Mouse (Mus musculus) MEL (cell line): ENCODE measurements around the gene Odf4. TPM values are rescaled to one million over a fixed set of nuclear protein-coding genes. Genes with fewer than 3 reads are reported as not detected.
A peak's percentile ranks its signal among the peaks of the same experiment; 100 is the strongest.

Experiments used
- DNase-seq: peaks from one replicate; pipeline ENCODE4 v3.0.0; 2011; ENCODE audit warnings: low read depth, low spot score
- H3K27ac ChIP-seq: 2 replicates; pipeline ENCODE4 v1.5.1; 2012; ENCODE audit warnings: low read depth, mild to moderate bottlenecking, control low read depth, low read length, moderate library complexity; ENCODE audit not compliant: control insufficient read depth
- H3K27me3 ChIP-seq, 2 experiments: fragments of 150-350 bp in 1 of 2; sonication (generic) in 1 of 2; 2 replicates each; pipeline ENCODE4 v1.6.1; 2012; ENCODE audit warnings: low read length in 2 of 2, mild to moderate bottlenecking in 2 of 2, improper control_type of control experiment in 1 of 2, moderate library complexity in 1 of 2; ENCODE audit not compliant: insufficient read depth in 2 of 2, control insufficient read depth in 1 of 2
- H3K36me3 ChIP-seq, 2 experiments: 2 replicates each; pipeline ENCODE4 v1.6.1; 2012 to 2014; ENCODE audit warnings: low read length in 2 of 2, improper control_type of control experiment in 1 of 2, inconsistent platforms in 1 of 2, mild to moderate bottlenecking in 1 of 2; ENCODE audit not compliant: insufficient read depth in 2 of 2, control insufficient read depth in 1 of 2
- H3K4me1 ChIP-seq, 2 experiments: fragments of 150-350 bp in 1 of 2; sonication (generic) in 1 of 2; 2 replicates each; pipeline ENCODE4 v1.6.1; 2012; ENCODE audit warnings: low read length in 2 of 2, improper control_type of control experiment in 1 of 2, mild to moderate bottlenecking in 1 of 2; ENCODE audit not compliant: insufficient read depth in 2 of 2, control insufficient read depth in 1 of 2
- H3K4me3 ChIP-seq, 2 experiments: fragments of 150-350 bp in 1 of 2; sonication (generic) in 1 of 2; 2 replicates each; pipeline ENCODE4 v1.5.1; 2012; ENCODE audit warnings: low read depth in 2 of 2, low read length in 2 of 2, mild to moderate bottlenecking in 2 of 2, moderate library complexity in 2 of 2, control low read depth in 1 of 2, improper control_type of control experiment in 1 of 2; ENCODE audit not compliant: control insufficient read depth in 1 of 2, insufficient read depth in 1 of 2
- H3K79me2 ChIP-seq: 2 replicates; pipeline ENCODE4 v1.6.1; 2012; ENCODE audit warnings: mild to moderate bottlenecking, low read length, moderate library complexity; ENCODE audit not compliant: control insufficient read depth, poor library complexity, insufficient read depth
- H3K9ac ChIP-seq: 2 replicates; pipeline ENCODE4 v1.6.1; 2012; ENCODE audit warnings: low read depth, mild to moderate bottlenecking, control low read depth, low read length, moderate library complexity; ENCODE audit not compliant: control insufficient read depth, poor library complexity, severe bottlenecking
- H3K9me3 ChIP-seq: fragments of 150-350 bp; sonication (generic); replicated peaks from 2 replicates; pipeline ENCODE4 v1.6.1; 2012; ENCODE audit warnings: mild to moderate bottlenecking, low read length, improper control_type of control experiment, moderate library complexity; ENCODE audit not compliant: insufficient read depth
- CHD1 ChIP-seq: IDR thresholded peaks from 2 replicates; pipeline ENCODE4 v1.6.1; 2012; ENCODE audit warnings: low read depth, mild to moderate bottlenecking, inconsistent platforms, low read length, improper control_type of control experiment
- CHD2 ChIP-seq: IDR thresholded peaks from 2 replicates; pipeline ENCODE4 v1.6.1; 2011; ENCODE audit warnings: low read length, improper control_type of control experiment
- GABPA ChIP-seq: IDR thresholded peaks from 2 replicates; pipeline ENCODE4 v1.6.1; 2012; ENCODE audit warnings: low read depth, mild to moderate bottlenecking, inconsistent platforms, low read length, improper control_type of control experiment, moderate library complexity
- GATA1 ChIP-seq: IDR thresholded peaks from 2 replicates; pipeline ENCODE4 v1.6.1; 2011; ENCODE audit warnings: low read depth, low read length, improper control_type of control experiment
- MAFK ChIP-seq: IDR thresholded peaks from 2 replicates; pipeline ENCODE4 v1.6.1; 2011; ENCODE audit warnings: low read depth, mild to moderate bottlenecking, low read length, improper control_type of control experiment, borderline replicate concordance
- MAX ChIP-seq: IDR thresholded peaks from 2 replicates; pipeline ENCODE4 v1.6.1; 2011; ENCODE audit warnings: low read length, improper control_type of control experiment
- MEF2A ChIP-seq: IDR thresholded peaks from 2 replicates; pipeline ENCODE4 v1.6.1; 2014; ENCODE audit warnings: low read depth, mild to moderate bottlenecking, inconsistent platforms, low read length, improper control_type of control experiment; ENCODE audit not compliant: poor library complexity, insufficient replicate concordance, severe bottlenecking; ENCODE audit errors: extremely low read depth
- NELFE ChIP-seq: IDR thresholded peaks from 2 replicates; pipeline ENCODE4 v1.6.1; 2011; ENCODE audit warnings: low read depth, low read length, improper control_type of control experiment
- RAD21 ChIP-seq: IDR thresholded peaks from 2 replicates; pipeline ENCODE4 v1.6.1; 2011; ENCODE audit warnings: mild to moderate bottlenecking, low read depth, low read length, improper control_type of control experiment
- SIN3A ChIP-seq: IDR thresholded peaks from 2 replicates; pipeline ENCODE4 v1.6.1; 2012; ENCODE audit warnings: low read length, improper control_type of control experiment, inconsistent platforms
- SMC3 ChIP-seq: IDR thresholded peaks from 2 replicates; pipeline ENCODE4 v1.6.1; 2011; ENCODE audit warnings: low read depth, low read length, improper control_type of control experiment
- TAL1 ChIP-seq: IDR thresholded peaks from 2 replicates; pipeline ENCODE4 v1.6.1; 2012; ENCODE audit warnings: mild to moderate bottlenecking, inconsistent platforms, low read length, moderate library complexity, mixed read lengths
- TBP ChIP-seq: IDR thresholded peaks from 2 replicates; pipeline ENCODE4 v1.8.0; 2011; ENCODE audit warnings: low read depth, low read length, improper control_type of control experiment
- TCF12 ChIP-seq: IDR thresholded peaks from 2 replicates; pipeline ENCODE4 v1.6.1; 2014; ENCODE audit warnings: low read depth, mild to moderate bottlenecking, inconsistent platforms, low read length, improper control_type of control experiment, moderate library complexity
- USF1 ChIP-seq: IDR thresholded peaks from 2 replicates; pipeline ENCODE4 v1.6.1; 2014; ENCODE audit warnings: low read depth, mild to moderate bottlenecking, inconsistent platforms, low read length, improper control_type of control experiment, moderate library complexity
- USF2 ChIP-seq, 2 experiments: IDR thresholded peaks; 2 replicates each; pipeline ENCODE4 v1.6.1; 2011 to 2012; ENCODE audit warnings: improper control_type of control experiment in 2 of 2, low read length in 2 of 2, borderline replicate concordance in 1 of 2, inconsistent platforms in 1 of 2, low read depth in 1 of 2, mild to moderate bottlenecking in 1 of 2; ENCODE audit not compliant: insufficient read depth in 1 of 2
- ZMIZ1 ChIP-seq: IDR thresholded peaks from 2 replicates; pipeline ENCODE4 v1.6.1; 2012; ENCODE audit warnings: low read depth, mild to moderate bottlenecking, inconsistent platforms, low read length, improper control_type of control experiment, moderate library complexity
- ZNF384 ChIP-seq: IDR thresholded peaks from 2 replicates; pipeline ENCODE4 v1.6.1; 2012; ENCODE audit warnings: low read depth, mild to moderate bottlenecking, inconsistent platforms, low read length, improper control_type of control experiment
- polyA plus RNA-seq, 2 experiments: library from polyadenylated mRNA; stranded (reverse) in 1 of 2; unstranded in 1 of 2; fragments of >175 nt in 1 of 2; fragments of >200 nt in 1 of 2; gene quantifications; 2 replicates each; pipeline versions ENCODE4 v1.2.1 to v1.2.4; 2012; ENCODE audit warnings: low replicate concordance in 2 of 2, low read depth in 1 of 2; ENCODE audit not compliant: insufficient read length in 2 of 2, insufficient read depth in 1 of 2, missing spikeins in 1 of 2
- total RNA-seq: library from RNA; depleted of rRNA; stranded (reverse); fragments of 300-350 nt; gene quantifications from 2 replicates; pipeline ENCODE4 v1.2.3, GENCODE M21; 2012

Gene Odf4
- total and polyA plus RNA-seq, 3 experiments: not detected

GRCm38 (mm10) chr11:68886091-68886490, 40.8 kb downstream of the Odf4 start:
- H3K9ac ChIP-seq: no peak overlapping the region
- no peak for TF ChIP-seq CHD1
- TF ChIP-seq MEF2A: no peak
- TF ChIP-seq GABPA: no peak
- no peak for TF ChIP-seq SMC3
- no peak for TF ChIP-seq USF1
- no peak for TF ChIP-seq CHD2
- no peak for TF ChIP-seq NELFE
- no peak for TF ChIP-seq MAFK
- TF ChIP-seq TAL1: no peak
- peaks cover 0 to 9% of the 10 kb centered on the region in 2 experiments; a peak in 2 of 4 replicates for H3K36me3 ChIP-seq
- DNase-seq: no peak
- H3K79me2 ChIP-seq: no peaks in the 10 kb centered on the region
- H3K9me3 ChIP-seq: no peaks in the 10 kb centered on the region
- H3K27ac ChIP-seq: no peak overlapping the region
- H3K4me1 ChIP-seq: peaks cover 8 to 15% of the 10 kb centered on the region in 2 experiments
- H3K4me3 ChIP-seq: no peak overlapping the region
- H3K27me3 ChIP-seq: no peaks in the 10 kb centered on the region

- no peaks in the 10 kb centered on the region for H3K9me3 ChIP-seq
- peak overlapping the region in 1 of 2 experiments; percentile 30; a peak in 1 of 4 replicates for H3K4me3 ChIP-seq
- peaks cover 8 to 12% of the 10 kb centered on the region in 2 experiments for H3K4me1 ChIP-seq
- no peaks in the 10 kb centered on the region for H3K27me3 ChIP-seq
- no peaks in the 10 kb centered on the region for H3K79me2 ChIP-seq
- H3K9ac ChIP-seq: 0 out of 2 replicates have a peak overlapping the region, but pooled peaks have one; percentile 1
- H3K36me3 ChIP-seq: peaks cover 0 to 9% of the 10 kb centered on the region in 2 experiments; a peak in 2 of 4 replicates
- peak; percentile 38; the same call in 1 of the 2 replicates for TF ChIP-seq TBP
- no peak for TF ChIP-seq ZNF384
- TF ChIP-seq USF2 (IDR thresholded peaks at IDR 0.05; ENCODE audit: borderline replicate concordance in 1 of 2, insufficient read depth in 1 of 2, low read depth in 1 of 2, low read length in 2 of 2): no peak
- peak; percentile 60; the same call in 1 of the 2 replicates for TF ChIP-seq GATA1
- 0 out of 2 replicates have a peak, but pooled peaks have one; percentile 17 for TF ChIP-seq SIN3A
- TF ChIP-seq MAFK: no peak
- TF ChIP-seq RAD21: no peak
- no peak for TF ChIP-seq ZMIZ1
- no peak for TF ChIP-seq MAX
- no peak for TF ChIP-seq TCF12
- DNase-seq: peak; percentile 70
- no peak overlapping the region for H3K27ac ChIP-seq
These were observed 42.5 kb downstream of the Odf4 start for GRCm38 (mm10) chr11:68884368-68884767.
